Mouse (Mus musculus) limb, embryonic 13.5 days (tissue): ENCODE data around the gene Spata20. TPM values are rescaled to one million over a fixed set of nuclear protein-coding genes. Genes with fewer than 3 reads are reported as not detected.

ENCODE experiments used
- ATAC-seq: fragments of 200-750 bp; cut with Nextera tagmentation; 2 replicates; pipeline ENCODE4 v1.8.0; 2017; ENCODE audit warnings: low read depth, moderate number of reproducible peaks, moderate TSS enrichment; ENCODE audit not compliant: low FRiP score
- H3K27ac ChIP-seq: fragments of 300-500 bp; sonication (generic); 2 replicates; pipeline ENCODE4 v1.5.1; 2015; ENCODE audit warnings: inconsistent platforms, mild to moderate bottlenecking, moderate library complexity
- H3K27me3 ChIP-seq: fragments of 300-500 bp; sonication (generic); 2 replicates; pipeline ENCODE4 v1.6.1; 2015; ENCODE audit warnings: mild to moderate bottlenecking, inconsistent platforms
- H3K36me3 ChIP-seq: fragments of 300-500 bp; sonication (generic); 2 replicates; pipeline ENCODE4 v1.6.1; 2015; ENCODE audit warnings: inconsistent platforms, mild to moderate bottlenecking, moderate library complexity
- H3K4me1 ChIP-seq: fragments of 300-500 bp; sonication (generic); 2 replicates; pipeline ENCODE4 v1.6.1; 2015; ENCODE audit warnings: inconsistent platforms
- H3K4me2 ChIP-seq: fragments of 300-500 bp; sonication (generic); replicated peaks from 2 replicates; pipeline ENCODE4 v1.6.1; 2015; ENCODE audit warnings: inconsistent platforms, mild to moderate bottlenecking, moderate library complexity
- H3K4me3 ChIP-seq: fragments of 300-500 bp; sonication (generic); 2 replicates; pipeline ENCODE4 v1.5.1; 2015; ENCODE audit warnings: moderate library complexity, mild to moderate bottlenecking, inconsistent platforms
- H3K9ac ChIP-seq: fragments of 300-500 bp; sonication (generic); 2 replicates; pipeline ENCODE4 v1.6.1; 2015; ENCODE audit warnings: mild to moderate bottlenecking, inconsistent platforms
- H3K9me3 ChIP-seq: fragments of 300-500 bp; sonication (generic); 2 replicates; pipeline ENCODE4 v1.6.1; 2016; ENCODE audit warnings: inconsistent platforms
- WGBS: fragments of 180-500 bp; shearing (Covaris S2); methylation state at CpG from one replicate; pipeline ENCODE4 v1.1.7; 2015; 5-methylcytosine and 5-hydroxymethylcytosine counted together
- polyA plus RNA-seq: library from polyadenylated mRNA; unstranded; fragments of >200 nt; fragmentation: Nextera tagmentation; extraction: Ambion mirVana; gene quantifications from 2 replicates; pipeline ENCODE4 v1.2.1, GENCODE M21; 2015

Gene Spata20
- polyA plus RNA-seq, 1 experiment from 2014 or later, result 0.20 TPM

GRCm38 (mm10) chr11:94498093-94498996 lies 12.4 kb upstream of the Spata20 start:
- Histone ChIP-seq H3K9ac (peak overlapping the region; percentile 40; the same call in 1 of the 2 replicates), H3K4me2 (peak overlapping the region; percentile 80), H3K9me3 (no peaks in the 10 kb centered on the region), H3K4me1 (peaks cover 46% of the 10 kb centered on the region), H3K27me3 (no peaks in the 10 kb centered on the region), H3K36me3 (no peaks in the 10 kb centered on the region), H3K4me3 (peak overlapping the region; percentile 44), H3K27ac (peak overlapping the region; percentile 79)
- 8% methylated on average over 19 of the region's 19 CpGs for WGBS
- ATAC-seq, result peak; percentile 14; the same call in 1 of the 2 replicates

GRCm38 (mm10) chr11:94495415-94495814 lies 9.4 kb upstream of the Spata20 start:
- Histone ChIP-seq H3K4me3 (no peak overlapping the region), H3K9ac (no peak overlapping the region), H3K4me2 (no peak overlapping the region), H3K27ac (no peak overlapping the region), H3K4me1 (peaks cover 49% of the 10 kb centered on the region), H3K27me3 (peaks cover 4% of the 10 kb centered on the region; the same call in 1 of the 2 replicates), H3K36me3 (no peaks in the 10 kb centered on the region), H3K9me3 (no peaks in the 10 kb centered on the region)
- no peak for ATAC-seq
- WGBS, result 78% methylated on average over 3 of the region's 3 CpGs

DNA sequence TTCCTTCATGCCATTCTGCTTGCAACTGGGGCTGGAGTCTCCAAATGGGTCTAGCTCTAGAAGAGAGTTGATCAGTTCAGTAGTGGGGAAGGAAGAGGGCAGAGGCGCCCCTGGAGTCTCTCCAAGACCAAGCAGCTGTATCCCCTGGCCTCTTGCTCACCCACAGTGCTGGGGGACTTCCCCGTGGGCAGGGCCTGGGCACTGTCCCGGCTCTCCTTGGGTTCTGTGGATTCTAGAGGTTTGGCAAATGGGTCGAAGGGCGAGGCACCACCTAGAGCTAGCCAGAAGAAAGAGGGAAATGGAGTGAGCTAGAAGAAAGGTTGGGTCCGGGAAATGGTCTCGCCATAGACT lies 5.7 kb upstream of the Spata20 start:
- Histone ChIP-seq H3K27me3 (peaks cover 5% of the 10 kb centered on the region; the same call in 1 of the 2 replicates), H3K9ac (peak overlapping the region; percentile 79)

GRCm38 (mm10) chr11:94491035-94491748 lies 5.2 kb upstream of the Spata20 start:
- no peaks in the 10 kb centered on the region for H3K9me3 ChIP-seq
- peaks cover 22% of the 10 kb centered on the region for H3K4me1 ChIP-seq
- no peaks in the 10 kb centered on the region for H3K36me3 ChIP-seq
- peak; percentile 67; the same call in 1 of the 2 replicates for ATAC-seq
- peak overlapping the region; percentile 61 for H3K4me3 ChIP-seq
- H3K9ac ChIP-seq, result peak overlapping the region; percentile 79
- WGBS, result 6% methylated on average over 55 of the region's 55 CpGs
- peaks cover 10% of the 10 kb centered on the region; the same call in 1 of the 2 replicates for H3K27me3 ChIP-seq
- peak overlapping the region; percentile 86 for H3K4me2 ChIP-seq
- peak overlapping the region; percentile 28; the same call in 1 of the 2 replicates for H3K27ac ChIP-seq

More for the DNA sequence above, 5.7 kb upstream of the Spata20 start:
- 75% methylated on average over 7 of the region's 7 CpGs for WGBS
- no peaks in the 10 kb centered on the region for H3K9me3 ChIP-seq
- H3K4me3 ChIP-seq, result peak overlapping the region; percentile 61
- ATAC-seq, result no peak
- peak overlapping the region; percentile 86 for H3K4me2 ChIP-seq
- H3K36me3 ChIP-seq, result no peaks in the 10 kb centered on the region
- H3K27ac ChIP-seq, result no peak overlapping the region
- H3K4me1 ChIP-seq, result peaks cover 22% of the 10 kb centered on the region

DNA sequence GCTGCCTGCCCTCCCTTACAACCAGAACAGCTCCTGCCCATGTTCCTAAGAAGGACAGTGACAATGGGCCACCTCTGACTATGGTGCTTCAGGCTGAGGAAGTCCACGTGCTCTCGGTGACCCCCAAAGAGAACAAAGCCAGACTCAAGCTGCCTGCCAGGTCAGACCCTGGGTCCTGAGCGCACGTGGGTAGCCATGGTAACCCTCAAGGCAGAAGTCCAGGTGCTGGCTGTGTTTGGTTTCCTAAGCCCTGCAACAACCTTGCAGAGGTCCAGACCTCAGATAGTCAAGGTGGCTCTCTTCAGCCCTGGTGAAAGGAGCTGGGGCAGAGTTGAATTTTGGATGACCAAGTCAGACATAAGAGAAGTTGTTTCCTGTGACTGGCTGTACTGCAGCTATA lies 3.8 kb upstream of the Spata20 start:
- WGBS, result 29% methylated on average over 4 of the region's 4 CpGs
- Histone ChIP-seq H3K9me3 (no peaks in the 10 kb centered on the region), H3K4me1 (peaks cover 26% of the 10 kb centered on the region), H3K27ac (no peak overlapping the region), H3K36me3 (no peaks in the 10 kb centered on the region), H3K4me3 (no peak overlapping the region), H3K4me2 (no peak overlapping the region), H3K9ac (no peak overlapping the region; the same call in 1 of the 2 replicates), H3K27me3 (peaks cover 21% of the 10 kb centered on the region; the same call in 1 of the 2 replicates)
- no peak for ATAC-seq

GRCm38 (mm10) chr11:94488767-94489533 lies 3.0 kb upstream of the Spata20 start:
- no peak for ATAC-seq
- Histone ChIP-seq H3K27me3 (peaks cover 21% of the 10 kb centered on the region; the same call in 1 of the 2 replicates), H3K4me2 (no peak overlapping the region), H3K4me1 (peaks cover 26% of the 10 kb centered on the region), H3K9ac (no peak overlapping the region), H3K4me3 (no peak overlapping the region), H3K36me3 (no peaks in the 10 kb centered on the region), H3K9me3 (no peaks in the 10 kb centered on the region), H3K27ac (no peak overlapping the region)
- 80% methylated on average over 11 of the region's 11 CpGs for WGBS

GRCm38 (mm10) chr11:94485223-94485622 lies 756 bp downstream of the Spata20 start:
- 83% methylated on average over 5 of the region's 5 CpGs for WGBS
- Histone ChIP-seq H3K4me1 (peaks cover 11% of the 10 kb centered on the region; the same call in 1 of the 2 replicates), H3K36me3 (no peaks in the 10 kb centered on the region), H3K9me3 (no peaks in the 10 kb centered on the region), H3K4me2 (no peak overlapping the region), H3K27ac (no peak overlapping the region), H3K4me3 (no peak overlapping the region), H3K27me3 (peaks cover 16% of the 10 kb centered on the region; the same call in 1 of the 2 replicates), H3K9ac (no peak overlapping the region)
- ATAC-seq, result no peak

DNA sequence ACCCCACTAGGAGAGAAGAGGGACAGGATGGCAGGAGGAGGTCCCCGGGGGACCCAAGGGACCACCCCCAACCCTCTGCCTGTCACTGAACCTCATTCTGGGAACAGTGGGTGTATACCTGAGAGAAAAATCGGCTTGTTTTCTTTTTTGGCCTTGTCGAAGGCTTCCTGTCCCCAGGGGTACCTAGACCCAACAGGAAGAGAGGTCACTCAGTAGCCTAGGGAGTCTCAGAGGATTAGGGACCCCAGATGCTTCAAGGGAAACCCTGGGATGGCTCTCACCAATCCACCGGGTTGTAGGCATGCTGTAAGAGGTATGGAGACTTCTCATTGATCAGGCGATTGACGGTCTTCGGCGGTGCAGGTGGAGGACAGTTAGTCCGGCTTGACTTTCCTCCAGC lies 1.3 kb downstream of the Spata20 start:
- H3K27me3 ChIP-seq, result peaks cover 16% of the 10 kb centered on the region; the same call in 1 of the 2 replicates
- H3K4me1 ChIP-seq, result peaks cover 6% of the 10 kb centered on the region; the same call in 1 of the 2 replicates
- 89% methylated on average over 9 of the region's 9 CpGs for WGBS
- no peak for ATAC-seq
- no peak overlapping the region for H3K4me3 ChIP-seq
- H3K9ac ChIP-seq, result no peak overlapping the region
- no peak overlapping the region for H3K4me2 ChIP-seq
- no peaks in the 10 kb centered on the region for H3K9me3 ChIP-seq
- H3K27ac ChIP-seq, result no peak overlapping the region
- H3K36me3 ChIP-seq, result no peaks in the 10 kb centered on the region

DNA sequence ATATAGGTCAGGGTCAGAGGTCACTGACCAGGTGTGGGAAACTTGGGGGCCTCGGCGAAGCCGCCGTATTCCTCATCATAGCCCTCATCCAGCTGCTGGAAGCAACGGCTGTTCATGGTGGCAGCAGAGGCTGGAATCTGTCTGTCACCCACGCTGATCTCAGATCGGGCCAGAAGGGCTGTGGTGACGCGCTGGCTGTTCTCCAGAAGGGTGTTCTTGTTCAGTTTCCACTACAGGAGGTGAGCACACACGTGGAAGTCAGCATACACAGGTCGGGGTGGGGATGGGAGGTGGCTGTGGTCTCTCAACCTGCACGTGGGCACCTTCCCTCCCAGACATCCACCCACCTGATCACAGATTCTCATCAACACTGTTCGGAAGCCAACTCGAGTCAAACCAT lies 2.1 kb downstream of the Spata20 start:
- Histone ChIP-seq H3K4me3 (no peak overlapping the region), H3K27me3 (peaks cover 16% of the 10 kb centered on the region; the same call in 1 of the 2 replicates)
- no peak for ATAC-seq

DNA sequence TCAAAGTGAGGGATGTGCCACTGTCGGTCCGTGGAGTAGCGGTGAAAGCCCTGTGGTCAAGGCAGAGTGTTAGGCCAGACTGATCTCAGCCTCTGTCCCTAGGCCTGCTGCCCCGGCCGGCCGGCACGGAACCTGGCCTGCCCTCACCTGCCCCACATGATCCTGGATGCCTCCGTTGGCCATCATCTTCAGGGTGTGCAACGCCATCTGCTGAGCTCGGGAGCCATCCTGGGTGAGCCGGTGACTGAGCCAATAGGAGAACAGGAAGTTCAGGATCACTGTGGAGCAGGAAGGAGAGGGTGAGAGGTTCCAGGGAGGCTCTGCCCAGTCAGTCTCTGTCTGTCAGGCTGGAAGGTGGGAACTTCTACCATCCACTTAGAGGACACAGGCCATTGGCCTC lies 2.5 kb downstream of the Spata20 start:
- ATAC-seq, result no peak
- H3K27me3 ChIP-seq, result peaks cover 16% of the 10 kb centered on the region; the same call in 1 of the 2 replicates
- no peak overlapping the region for H3K4me2 ChIP-seq
- H3K9me3 ChIP-seq, result no peaks in the 10 kb centered on the region
- no peaks in the 10 kb centered on the region for H3K36me3 ChIP-seq
- H3K4me3 ChIP-seq, result no peak overlapping the region
- WGBS, result 69% methylated on average over 11 of the region's 11 CpGs
- H3K9ac ChIP-seq, result no peak overlapping the region
- H3K4me1 ChIP-seq, result peaks cover 4% of the 10 kb centered on the region; the same call in 1 of the 2 replicates
- H3K27ac ChIP-seq, result no peak overlapping the region

More for the DNA sequence above, 2.1 kb downstream of the Spata20 start:
- Histone ChIP-seq H3K4me1 (peaks cover 4% of the 10 kb centered on the region; the same call in 1 of the 2 replicates), H3K27ac (no peak overlapping the region), H3K9me3 (no peaks in the 10 kb centered on the region), H3K36me3 (no peaks in the 10 kb centered on the region), H3K4me2 (no peak overlapping the region), H3K9ac (no peak overlapping the region)
- WGBS, result 58% methylated on average over 14 of the region's 14 CpGs

DNA sequence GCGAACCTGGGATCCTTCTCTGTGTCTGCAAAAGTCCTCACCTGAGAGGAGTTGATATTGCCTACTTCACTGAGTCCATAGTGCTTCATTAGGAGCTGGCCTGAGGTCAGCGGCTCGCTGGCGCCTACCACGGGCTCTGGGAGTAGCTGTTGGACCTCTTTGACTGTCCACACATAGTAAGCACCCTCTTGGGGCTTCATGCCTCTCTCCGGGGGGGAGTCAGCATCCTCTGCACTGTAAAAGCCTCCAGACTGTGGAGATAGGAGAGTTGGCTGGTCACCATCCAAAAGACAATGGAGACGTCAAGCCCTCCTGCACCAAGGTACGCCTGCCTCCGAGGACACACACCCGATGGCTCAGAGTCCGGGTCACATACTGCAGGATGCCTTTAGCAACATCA lies 3.2 kb downstream of the Spata20 start:
- Histone ChIP-seq H3K9ac (no peak overlapping the region), H3K27ac (no peak overlapping the region), H3K4me2 (no peak overlapping the region), H3K27me3 (peaks cover 21% of the 10 kb centered on the region), H3K4me3 (no peak overlapping the region), H3K4me1 (peaks cover 5% of the 10 kb centered on the region), H3K36me3 (no peaks in the 10 kb centered on the region), H3K9me3 (no peaks in the 10 kb centered on the region)
- WGBS, result 93% methylated on average over 11 of the region's 11 CpGs
- ATAC-seq, result no peak
